Mouse (Mus musculus): ENCODE data around the gene Kif12. TPM values are rescaled to one million over a fixed set of nuclear protein-coding genes. Genes with fewer than 3 reads are reported as not detected.
A peak's percentile ranks its signal among the peaks of the same experiment; 100 is the strongest.

Kif12 gene
- total and polyA plus RNA-seq, 2 experiments from 2014 or later: 0.19 TPM; not detected in 1

- H3K4me3 ChIP-seq (ENCODE audit: low read depth, low read length): peak overlapping the region; percentile 51
- H3K36me3 ChIP-seq (ENCODE audit: insufficient read depth): no peaks in the 10 kb centered on the region
- TF ChIP-seq CTCF (IDR thresholded peaks at IDR 0.05; ENCODE audit: low read depth): peak; percentile 62
- H3K9ac ChIP-seq: peak overlapping the region; percentile 35; the same call in 1 of the 2 replicates
- peaks cover 44% of the 10 kb centered on the region for H3K27me3 ChIP-seq (ENCODE audit: insufficient read depth, low read length)
- peak; percentile 36 for DNase-seq
- H3K9me3 ChIP-seq (ENCODE audit: low read length): no peaks in the 10 kb centered on the region
- peaks cover 6% of the 10 kb centered on the region; the same call in 1 of the 2 replicates for H3K4me1 ChIP-seq (ENCODE audit: insufficient read depth)
- H3K27ac ChIP-seq (ENCODE audit: low read depth, low read length): no peak overlapping the region
- ATAC-seq: peak; percentile 50
- H3K4me2 ChIP-seq (ENCODE audit: low read depth): peak overlapping the region; percentile 100
- WGBS: 2% methylated on average over 24 of the region's 24 CpGs
Observed at GRCm38 (mm10) chr4:63215993-63216531, 44.1 kb upstream of the Kif12 start.

- no peaks in the 10 kb centered on the region for H3K36me3 ChIP-seq (ENCODE audit: insufficient read depth)
- DNase-seq (peak; percentile 80), ATAC-seq (peak; percentile 65)
- WGBS: 2% methylated on average over 67 of the region's 71 CpGs
- H3K9me3 ChIP-seq (ENCODE audit: low read length): no peaks in the 10 kb centered on the region
- peak overlapping the region; percentile 35; the same call in 1 of the 2 replicates for H3K9ac ChIP-seq
- TF ChIP-seq CTCF (IDR thresholded peaks at IDR 0.05; ENCODE audit: low read depth): peak; percentile 95
- H3K4me3 ChIP-seq (ENCODE audit: low read depth, low read length): peak overlapping the region; percentile 51
- H3K27me3 ChIP-seq (ENCODE audit: insufficient read depth, low read length): peaks cover 44% of the 10 kb centered on the region
- peaks cover 6% of the 10 kb centered on the region; the same call in 1 of the 2 replicates for H3K4me1 ChIP-seq (ENCODE audit: insufficient read depth)
- H3K27ac ChIP-seq (ENCODE audit: low read depth, low read length): no peak overlapping the region
- peak overlapping the region; percentile 100 for H3K4me2 ChIP-seq (ENCODE audit: low read depth)
Observed at GRCm38 (mm10) chr4:63215185-63215992, 43.5 kb upstream of the Kif12 start.

GRCm38 (mm10) chr4:63213907-63214621 is 42.1 kb upstream of the Kif12 start, which contains the start of gene Col27a1:
Col27a1 (plus strand) TSS chr4:63214004.
- under 1% methylated on average over 59 of the region's 61 CpGs for WGBS
- peaks cover 6% of the 10 kb centered on the region; the same call in 1 of the 2 replicates for H3K4me1 ChIP-seq (ENCODE audit: insufficient read depth)
- peak; percentile 31 for DNase-seq
- TF ChIP-seq CTCF (IDR thresholded peaks at IDR 0.05; ENCODE audit: low read depth): no peak
- H3K9me3 ChIP-seq (ENCODE audit: low read length): no peaks in the 10 kb centered on the region
- no peak within 1 kb of the TSS for H3K27ac ChIP-seq (ENCODE audit: low read depth, low read length)
- H3K36me3 ChIP-seq (ENCODE audit: insufficient read depth): no peaks in the 10 kb centered on the region
- H3K9ac ChIP-seq: peak within 1 kb of the TSS; percentile 22
- peak within 1 kb of the TSS; percentile 51 for H3K4me3 ChIP-seq (ENCODE audit: low read depth, low read length)
- ATAC-seq: peak; percentile 23
- H3K27me3 ChIP-seq (ENCODE audit: insufficient read depth, low read length): peaks cover 44% of the 10 kb centered on the region
- H3K4me2 ChIP-seq (ENCODE audit: low read depth): peak within 1 kb of the TSS; percentile 100

- TF ChIP-seq CTCF (IDR thresholded peaks at IDR 0.05; ENCODE audit: low read depth): no peak
- H3K9me3 ChIP-seq (ENCODE audit: low read length): no peaks in the 10 kb centered on the region
- ATAC-seq: peak; percentile 64
- WGBS: 72% methylated on average over 7 of the region's 7 CpGs
- no peak overlapping the region for H3K9ac ChIP-seq
- H3K4me2 ChIP-seq (ENCODE audit: low read depth): no peak overlapping the region
- H3K36me3 ChIP-seq (ENCODE audit: insufficient read depth): no peaks in the 10 kb centered on the region
- H3K27me3 ChIP-seq (ENCODE audit: insufficient read depth, low read length): no peaks in the 10 kb centered on the region
- DNase-seq: no peak
- H3K4me3 ChIP-seq (ENCODE audit: low read depth, low read length): no peak overlapping the region
- H3K4me1 ChIP-seq (ENCODE audit: insufficient read depth): no peaks in the 10 kb centered on the region
- H3K27ac ChIP-seq (ENCODE audit: low read depth, low read length): no peak overlapping the region
Observed at GRCm38 (mm10) chr4:63205583-63205982, 33.7 kb upstream of the Kif12 start.

GRCm38 (mm10) chr4:63203874-63204273 is 31.9 kb upstream of the Kif12 start:
- H3K27me3 ChIP-seq (ENCODE audit: insufficient read depth, low read length): no peaks in the 10 kb centered on the region
- no peaks in the 10 kb centered on the region for H3K36me3 ChIP-seq (ENCODE audit: insufficient read depth)
- no peak overlapping the region for H3K9ac ChIP-seq
- no peak overlapping the region for H3K27ac ChIP-seq (ENCODE audit: low read depth, low read length)
- no peak for ATAC-seq
- 88% methylated on average over 7 of the region's 7 CpGs for WGBS
- H3K4me2 ChIP-seq (ENCODE audit: low read depth): no peak overlapping the region
- no peak for TF ChIP-seq CTCF (IDR thresholded peaks at IDR 0.05; ENCODE audit: low read depth)
- no peaks in the 10 kb centered on the region for H3K4me1 ChIP-seq (ENCODE audit: insufficient read depth)
- no peaks in the 10 kb centered on the region for H3K9me3 ChIP-seq (ENCODE audit: low read length)
- DNase-seq: no peak
- no peak overlapping the region for H3K4me3 ChIP-seq (ENCODE audit: low read depth, low read length)

GRCm38 (mm10) chr4:63199366-63199765 is 27.4 kb upstream of the Kif12 start:
- no peaks in the 10 kb centered on the region for H3K4me1 ChIP-seq (ENCODE audit: insufficient read depth)
- no peak for TF ChIP-seq CTCF (IDR thresholded peaks at IDR 0.05; ENCODE audit: low read depth)
- no peaks in the 10 kb centered on the region for H3K36me3 ChIP-seq (ENCODE audit: insufficient read depth)
- H3K27me3 ChIP-seq (ENCODE audit: insufficient read depth, low read length): no peaks in the 10 kb centered on the region
- 87% methylated on average over 5 of the region's 5 CpGs for WGBS
- H3K4me2 ChIP-seq (ENCODE audit: low read depth): no peak overlapping the region
- no peak overlapping the region for H3K9ac ChIP-seq
- H3K9me3 ChIP-seq (ENCODE audit: low read length): no peaks in the 10 kb centered on the region
- no peak overlapping the region for H3K4me3 ChIP-seq (ENCODE audit: low read depth, low read length)
- DNase-seq: no peak
- no peak overlapping the region for H3K27ac ChIP-seq (ENCODE audit: low read depth, low read length)
- no peak for ATAC-seq

Measured in forebrain, postnatal 0 days (tissue).